Mouse (Mus musculus) brain, embryonic 18.5 days (tissue): ENCODE data around the gene Rwdd2a.
A peak's percentile ranks its signal among the peaks of the same experiment; 100 is the strongest.

Source experiments
- DNase-seq: peaks from one replicate; pipeline ENCODE4 v3.0.0-alpha.2; 2012; ENCODE audit warnings: low read depth, low spot score

Rwdd2a gene

DNA sequence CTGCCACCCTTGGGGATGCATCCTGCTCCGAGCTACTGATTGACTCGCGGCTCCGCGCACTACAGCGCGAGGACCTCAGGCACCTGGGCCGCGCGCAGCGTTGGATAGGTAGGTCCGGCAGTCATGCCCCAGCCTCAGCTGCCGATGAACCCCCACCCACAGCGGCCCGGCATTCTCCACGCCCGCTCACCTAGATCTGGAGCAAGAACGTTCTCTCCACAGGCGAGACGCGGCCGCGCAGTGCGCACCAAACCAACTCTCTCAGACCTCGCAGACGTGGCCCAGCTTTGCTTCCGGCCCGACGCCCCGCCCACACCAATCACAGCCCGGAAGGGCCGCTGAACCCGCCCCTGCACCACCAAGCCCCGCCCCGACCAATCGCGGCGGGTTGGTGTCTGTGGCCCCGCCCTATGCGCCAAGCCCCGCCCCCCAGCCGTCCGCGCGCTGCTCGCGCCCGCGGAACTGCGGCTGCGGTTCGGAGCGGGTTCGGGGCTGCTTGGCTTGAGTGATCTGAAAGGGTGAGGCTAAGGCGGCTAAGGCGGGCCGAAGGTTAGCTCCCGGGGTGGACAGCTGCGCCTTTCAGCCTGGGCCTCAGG is at the start of gene Rwdd2a, which contains the start of gene Pgm3:
Rwdd2a (plus strand) TSS at position 452 of the 596 bp plus-strand sequence.
Pgm3 (minus strand) TSS at position 303 of the 596 bp plus-strand sequence.
- DNase-seq, result peak; percentile 89

DNA sequence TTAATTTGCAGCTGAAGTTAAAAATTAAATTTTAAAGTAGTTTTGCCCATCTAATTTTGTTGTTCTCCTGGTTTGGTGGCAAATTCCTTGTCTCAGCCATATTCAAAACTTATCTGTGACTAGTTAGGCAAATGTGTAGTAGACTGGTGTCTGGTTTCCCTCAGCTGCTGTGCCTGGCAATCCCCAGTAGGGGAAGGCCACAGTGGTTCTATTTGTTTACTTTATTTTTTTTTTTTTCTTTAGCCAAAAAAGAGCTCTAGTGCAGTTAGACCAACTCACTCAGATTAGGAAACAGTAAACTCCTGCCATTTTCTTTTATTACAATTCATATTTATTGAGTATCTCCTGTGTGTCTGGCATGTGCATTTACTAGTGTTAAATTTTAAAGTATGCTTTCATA is 49.5 kb upstream of the Rwdd2a start:
- no peak for DNase-seq

DNA sequence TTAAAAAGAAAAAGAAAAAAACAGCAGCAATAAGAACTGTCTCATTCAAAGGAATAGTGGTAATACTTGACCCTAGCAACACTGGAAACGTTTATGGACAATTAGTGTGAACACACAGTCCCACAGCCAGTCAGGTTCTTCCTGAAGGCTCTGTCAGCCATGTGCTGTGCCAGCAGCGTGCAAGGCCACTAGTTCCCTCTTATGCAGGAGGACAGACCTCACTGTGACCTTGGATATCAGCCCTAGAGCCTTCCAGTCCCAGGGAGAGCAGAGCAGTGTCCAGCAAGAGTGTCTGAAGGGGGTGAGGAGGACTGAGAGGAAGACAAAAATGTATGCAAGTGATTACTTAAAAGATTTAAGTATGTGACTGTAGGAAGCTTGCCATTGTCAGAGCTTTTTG is 46.2 kb upstream of the Rwdd2a start:
- DNase-seq, result no peak

DNA sequence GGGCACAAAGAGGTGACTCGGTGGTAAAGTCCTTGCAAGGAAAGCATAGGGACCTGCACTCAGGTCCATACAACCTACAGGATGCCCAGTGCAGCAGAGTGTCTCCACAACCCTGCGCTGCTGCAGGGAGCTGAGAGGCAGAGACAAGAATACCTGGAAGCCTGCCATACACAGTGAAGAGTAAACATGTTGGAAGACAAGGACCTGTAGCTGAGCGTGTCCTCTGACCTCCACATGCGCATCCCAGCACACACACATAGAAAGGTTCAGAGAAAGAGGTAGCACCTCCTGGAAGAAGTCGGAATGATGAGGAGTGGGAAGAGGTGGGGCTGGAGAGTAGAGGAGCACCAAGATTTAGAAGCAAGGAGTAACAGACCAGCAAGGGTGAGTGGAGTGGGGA is 37.7 kb upstream of the Rwdd2a start:
- DNase-seq, result no peak

DNA sequence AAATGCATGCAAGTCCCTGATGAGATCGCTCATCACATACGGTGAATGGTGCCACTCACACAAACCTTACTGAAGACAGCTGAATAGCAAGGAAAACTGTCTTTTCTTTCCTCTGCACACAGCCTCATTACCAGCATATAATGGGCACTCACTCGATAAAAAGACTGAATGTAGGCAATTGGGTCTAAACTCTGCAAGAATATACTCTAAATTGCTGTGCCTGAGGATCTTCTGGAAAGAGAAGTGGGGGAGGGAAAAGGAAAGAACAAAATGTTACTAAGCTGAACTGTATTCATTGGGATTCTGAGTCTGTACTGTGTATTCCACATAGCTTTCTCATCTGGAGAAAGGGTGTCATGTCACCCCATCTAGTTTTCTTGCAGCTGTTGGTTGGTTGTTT is 28.3 kb upstream of the Rwdd2a start:
- no peak for DNase-seq

DNA sequence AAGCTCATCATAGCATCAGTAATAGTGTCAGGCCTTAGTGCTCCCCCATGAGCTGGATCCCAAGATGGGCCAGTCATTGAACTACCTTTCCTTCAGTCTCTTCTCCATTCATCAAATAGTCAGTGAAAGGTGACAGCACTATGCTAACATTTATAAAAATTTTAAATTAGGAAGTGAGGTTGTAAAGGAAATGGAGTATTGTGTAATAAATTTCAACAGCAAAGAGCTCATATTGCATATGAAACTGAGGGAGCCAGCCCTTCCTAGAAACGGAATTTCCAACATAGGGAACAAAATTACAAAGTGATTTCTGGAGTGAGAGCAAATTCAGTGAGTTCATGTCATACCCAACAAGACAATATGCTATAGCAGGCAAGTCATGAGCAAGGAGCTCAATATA is 27.2 kb upstream of the Rwdd2a start:
- no peak for DNase-seq

DNA sequence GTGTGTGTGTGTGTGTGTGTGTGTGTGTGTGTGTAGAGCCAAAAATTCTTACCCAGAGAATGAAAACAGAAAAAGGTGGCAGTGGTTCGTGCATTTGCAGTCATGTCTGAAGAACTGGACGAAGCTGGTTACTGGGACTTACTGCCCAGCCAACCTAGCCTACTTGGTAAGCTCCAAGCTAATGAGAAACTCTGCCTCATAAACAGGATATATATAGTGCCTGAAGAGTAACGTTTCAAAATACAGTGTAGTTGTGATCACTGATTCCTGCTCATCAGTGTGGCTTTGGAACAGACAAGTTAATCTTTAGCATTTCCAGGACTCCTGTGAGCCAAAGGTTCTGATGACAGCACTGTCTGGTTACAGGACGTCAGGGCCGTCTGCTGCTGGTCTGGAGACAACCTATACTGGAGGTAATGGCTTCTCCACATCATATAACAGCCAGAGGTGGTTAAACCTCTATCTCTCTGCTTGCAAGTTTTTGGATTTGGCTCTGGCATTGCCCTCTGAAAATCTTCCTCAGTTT is 22.1 kb upstream of the Rwdd2a start:
- no peak for DNase-seq

DNA sequence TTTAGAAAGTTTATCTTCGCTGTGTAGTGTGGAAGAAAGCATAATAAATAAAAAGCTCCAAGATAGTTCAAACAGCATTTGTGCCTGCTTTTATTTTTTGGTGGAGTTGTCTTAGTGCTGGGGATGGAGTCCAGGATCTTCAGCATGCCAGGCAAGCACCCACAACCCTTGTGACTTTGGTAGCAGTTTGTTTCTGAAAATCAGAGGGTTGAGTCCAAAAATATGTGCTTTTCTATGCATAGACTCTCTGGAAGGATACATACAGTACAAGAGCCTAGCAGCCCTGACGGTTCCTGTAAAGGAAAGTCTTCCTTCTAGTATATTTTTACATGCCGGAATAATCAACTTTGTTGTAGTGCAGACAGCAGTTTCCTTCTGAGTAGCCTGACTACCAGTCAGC is 21.1 kb upstream of the Rwdd2a start:
- DNase-seq, result no peak

DNA sequence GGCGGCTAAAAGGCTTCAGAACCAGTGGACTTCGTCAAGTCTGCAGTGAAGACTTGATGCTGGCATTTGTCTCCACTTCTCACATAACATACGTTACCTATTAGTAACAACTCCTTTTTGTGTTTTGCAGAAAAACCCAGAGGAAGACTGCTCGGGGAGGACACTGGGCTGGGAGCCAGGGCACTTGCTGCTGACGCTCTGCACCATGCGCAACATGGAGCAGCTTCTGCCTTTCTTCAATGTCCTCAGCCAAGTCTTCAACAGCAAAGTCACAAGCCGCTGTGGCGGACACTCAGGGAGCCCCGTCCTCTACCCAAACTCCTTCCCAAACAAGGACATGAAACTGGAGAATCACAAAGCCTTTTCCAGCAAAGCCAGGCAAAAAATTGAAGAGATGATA is 17.9 kb upstream of the Rwdd2a start:
- no peak for DNase-seq

DNA sequence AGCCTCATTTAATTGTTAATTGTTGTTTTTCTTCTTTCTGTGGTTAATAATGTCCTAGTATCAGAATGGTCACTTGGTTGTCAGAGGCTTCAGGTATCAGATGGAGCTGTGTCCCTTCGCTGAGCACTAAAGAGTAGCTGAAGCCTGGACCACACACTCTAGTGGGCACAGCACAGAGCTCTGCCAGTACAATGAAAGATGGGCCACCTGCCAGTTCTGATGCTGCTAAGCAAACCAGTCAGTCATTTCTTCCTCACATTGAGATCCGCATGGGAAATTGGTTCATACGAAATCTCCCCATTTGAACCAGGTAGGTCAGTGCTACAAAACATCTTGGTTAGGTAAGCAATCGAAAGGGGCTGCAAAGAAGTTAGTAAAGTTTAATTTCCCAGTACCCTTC is 17.1 kb upstream of the Rwdd2a start:
- DNase-seq, result no peak

DNA sequence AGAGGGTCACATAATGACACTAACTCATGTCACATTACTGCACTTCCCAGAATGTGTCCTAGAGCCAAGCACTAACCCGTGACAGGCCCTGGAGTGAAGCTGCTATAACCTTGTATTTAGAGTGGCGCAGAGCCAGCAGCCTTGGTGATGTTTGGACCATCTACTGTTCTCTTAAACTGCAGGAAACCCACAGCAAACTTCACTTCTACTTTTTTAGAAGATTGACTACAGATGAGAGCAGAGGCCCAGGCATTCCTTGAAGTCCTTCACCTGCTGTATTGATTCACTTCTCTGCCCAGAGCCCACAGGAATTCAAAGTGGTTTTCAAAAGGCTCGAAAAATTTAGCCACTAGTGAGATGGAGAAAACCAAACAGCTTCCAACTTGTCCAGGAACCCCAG is 11.2 kb upstream of the Rwdd2a start:
- DNase-seq, result no peak

DNA sequence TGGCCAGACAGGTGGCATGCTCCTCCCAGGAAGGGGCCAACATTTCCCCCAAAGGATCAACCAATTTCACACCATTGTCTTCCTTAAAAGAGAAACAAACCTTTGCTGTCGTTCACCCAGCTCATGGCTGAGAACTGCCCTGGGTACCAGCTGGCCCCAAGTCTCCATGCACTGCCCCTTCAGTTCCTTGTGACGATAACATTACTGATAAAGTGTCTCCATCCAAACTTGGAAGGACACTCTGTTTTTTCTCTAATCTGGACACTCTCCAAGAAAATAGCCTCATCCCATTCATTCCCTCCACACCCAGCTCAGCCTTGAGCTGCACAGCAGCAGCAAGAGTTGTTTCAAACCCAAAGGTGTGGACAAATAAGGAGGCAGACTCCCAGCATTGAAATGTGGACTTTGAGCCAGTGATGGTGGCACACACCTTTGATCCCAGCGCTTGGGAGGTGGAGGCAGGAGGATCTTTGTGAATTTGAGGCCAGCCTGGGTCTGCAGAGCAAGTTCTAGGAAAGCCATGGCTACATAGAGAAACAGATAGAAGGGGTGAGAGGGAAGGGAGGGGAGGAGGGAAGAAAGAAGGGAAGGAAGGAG is 2.4 kb upstream of the Rwdd2a start:
- DNase-seq, result no peak

DNA sequence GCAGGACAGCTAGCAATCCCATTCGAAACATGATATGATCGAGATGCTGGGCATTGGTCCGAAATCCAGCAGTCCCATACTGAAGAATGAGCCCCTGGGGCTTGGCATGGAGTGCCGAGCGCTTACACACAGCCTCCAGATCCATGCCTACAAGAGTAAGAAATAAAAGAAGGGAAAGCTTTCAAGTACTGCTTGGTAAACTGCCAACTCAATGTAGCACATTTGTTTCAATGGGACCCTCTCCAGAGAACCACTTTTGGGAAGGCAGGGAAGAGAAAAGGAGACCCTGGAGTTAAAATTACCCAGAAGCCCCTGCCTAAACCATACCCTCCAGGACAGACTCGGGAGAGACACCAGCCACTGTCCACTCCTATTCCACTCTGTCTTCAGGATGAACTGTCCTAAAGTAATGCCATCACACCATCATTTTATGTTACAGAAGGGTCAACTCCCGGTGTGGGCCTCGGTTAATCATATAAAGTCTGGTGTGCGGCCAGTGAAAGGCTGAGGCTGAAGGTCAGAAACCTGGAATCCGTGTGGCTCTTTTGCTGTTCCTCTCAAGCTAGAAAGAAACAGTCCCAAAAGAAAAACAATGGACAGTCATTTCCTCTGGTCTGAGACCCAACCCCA is 1.4 kb upstream of the Rwdd2a start:
- no peak for DNase-seq

DNA sequence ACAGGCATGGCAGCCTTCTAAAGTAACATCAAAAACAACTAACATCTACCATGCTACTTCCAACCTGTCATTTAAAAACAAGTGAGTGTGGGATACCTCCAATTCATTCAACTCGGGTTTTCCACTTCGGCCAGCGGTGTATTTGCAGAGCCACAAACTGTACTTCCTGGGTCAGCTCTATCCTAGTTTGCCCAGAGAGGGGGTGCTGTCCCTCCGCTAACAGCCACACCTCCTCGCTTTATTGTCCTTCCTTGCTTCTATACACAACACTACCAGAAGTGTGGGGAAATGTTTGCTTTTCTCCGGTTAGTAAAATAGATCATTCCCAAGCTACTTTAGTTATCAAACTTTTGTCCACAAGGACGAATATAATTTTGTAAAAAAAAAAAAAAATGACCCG is 845 bp upstream of the Rwdd2a start:
- DNase-seq, result no peak

DNA sequence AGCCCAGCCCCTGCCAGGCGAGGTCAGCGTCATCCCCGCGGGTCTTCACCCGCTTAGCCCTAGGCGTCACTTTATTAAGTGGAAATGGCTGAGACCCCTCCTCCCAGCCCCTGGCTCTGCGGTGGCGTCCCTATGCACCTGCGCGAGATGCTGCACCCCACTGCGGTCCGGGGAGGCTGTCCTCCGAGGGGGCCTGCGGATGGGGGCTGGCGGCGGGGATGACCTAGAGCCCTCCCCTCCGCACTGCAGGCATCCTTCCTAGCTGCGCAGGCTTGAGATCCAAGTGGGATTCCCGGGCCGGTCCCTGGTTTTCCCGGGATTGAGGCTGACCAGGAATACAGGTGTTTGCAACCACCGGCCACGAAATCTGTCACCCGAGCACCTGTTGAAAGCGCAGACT is 405 bp downstream of the Rwdd2a start:
- DNase-seq, result no peak

DNA sequence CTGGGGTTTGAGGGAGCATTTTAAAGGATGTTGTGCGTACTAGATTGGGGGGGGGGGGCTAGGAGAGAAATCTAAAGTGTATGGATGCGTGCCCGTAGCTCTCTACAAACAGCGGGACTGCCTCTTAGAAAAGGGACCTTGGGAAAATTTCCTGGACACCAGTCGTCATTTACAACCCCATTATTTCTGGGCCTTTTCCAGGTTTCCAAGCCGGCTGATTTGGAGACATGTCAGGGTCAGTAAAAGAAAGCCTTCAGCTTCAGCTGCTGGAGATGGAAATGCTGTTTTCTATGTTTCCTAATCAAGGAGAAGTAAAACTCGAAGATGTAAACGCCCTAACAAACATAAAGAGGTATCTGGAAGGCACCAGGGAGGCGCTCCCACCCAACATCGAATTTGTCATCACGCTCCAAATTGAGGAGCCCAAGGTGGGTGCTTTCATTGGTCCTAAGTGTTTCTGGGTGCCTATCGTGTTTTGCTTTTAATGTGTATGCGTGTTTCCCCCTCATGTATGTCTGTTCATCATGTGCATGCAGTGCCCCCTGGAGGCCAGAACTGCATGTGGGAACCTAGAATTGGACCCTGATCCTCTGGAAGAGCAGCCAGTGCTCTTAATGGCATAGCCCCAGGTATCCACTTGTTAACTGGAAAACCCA is 973 bp downstream of the Rwdd2a start:
- no peak for DNase-seq

DNA sequence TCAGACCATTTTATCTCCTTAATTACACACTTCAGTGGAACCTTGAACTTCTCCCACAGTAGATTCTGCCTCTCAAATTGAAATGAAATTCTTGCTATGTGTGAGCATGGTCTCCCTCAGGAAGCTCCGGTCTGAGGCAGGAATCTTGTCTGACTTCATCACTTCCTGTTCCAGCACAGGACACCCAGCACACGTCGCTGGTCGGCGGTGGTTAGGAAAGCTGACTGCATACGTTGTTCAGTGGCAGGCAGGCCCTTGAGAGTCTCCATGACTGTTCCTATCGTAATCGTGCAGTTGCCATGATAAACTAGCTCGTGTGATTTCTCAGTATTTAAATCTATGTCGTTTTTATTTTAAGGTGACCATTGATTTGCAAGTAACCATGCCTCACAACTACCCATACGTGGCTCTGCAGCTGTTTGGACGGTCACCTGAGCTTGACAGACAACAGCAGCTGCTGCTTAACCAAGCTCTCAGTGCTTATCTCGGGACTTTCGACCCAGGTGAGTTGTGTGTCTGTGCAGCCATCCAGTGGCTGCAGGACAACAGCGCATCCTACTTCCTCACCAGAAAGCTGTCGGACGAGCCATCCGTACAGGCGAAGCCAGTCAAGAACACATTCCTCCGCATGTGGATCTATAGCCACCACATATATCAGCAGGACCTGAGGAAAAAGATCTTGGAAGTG is 2.0 kb downstream of the Rwdd2a start:
- no peak for DNase-seq

DNA sequence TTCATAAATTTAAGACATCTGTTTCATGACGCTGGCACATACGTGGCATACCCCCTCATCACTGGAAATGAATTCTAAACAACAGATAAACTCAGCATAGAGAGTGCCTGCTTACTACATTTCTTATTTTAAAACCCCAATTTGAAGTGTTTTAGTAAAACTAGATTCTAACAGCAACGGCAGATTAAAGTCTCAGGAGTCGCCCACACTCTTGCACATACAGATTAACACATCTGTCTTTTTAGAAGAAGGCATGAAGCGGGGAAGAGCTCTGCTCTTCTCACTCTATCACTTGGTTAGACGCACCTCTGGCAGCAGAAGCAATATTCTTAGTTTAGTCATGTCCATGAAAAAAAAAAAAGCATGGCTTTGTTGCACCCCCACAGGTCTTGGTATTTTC is 3.4 kb downstream of the Rwdd2a start:
- no peak for DNase-seq

DNA sequence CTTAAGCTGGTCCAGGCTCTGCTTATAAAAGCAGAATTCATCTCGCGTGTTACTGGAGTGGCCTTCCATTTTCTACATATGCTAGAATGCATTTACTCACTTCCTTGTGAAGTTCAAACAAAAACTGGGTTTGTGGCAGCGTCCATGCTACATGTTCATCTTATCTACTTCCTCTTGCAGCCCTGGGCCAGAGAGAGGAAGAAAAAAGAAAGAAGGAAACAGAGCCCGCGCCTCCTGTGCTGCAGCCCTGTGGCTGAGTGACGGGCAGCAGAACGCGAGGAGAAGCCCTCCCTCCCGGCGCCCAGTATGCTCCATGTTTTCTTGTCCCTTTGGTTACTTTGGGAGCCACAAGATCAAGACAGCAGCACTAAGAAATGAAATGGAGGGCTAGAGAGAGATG is 7.9 kb downstream of the Rwdd2a start:
- DNase-seq, result no peak

DNA sequence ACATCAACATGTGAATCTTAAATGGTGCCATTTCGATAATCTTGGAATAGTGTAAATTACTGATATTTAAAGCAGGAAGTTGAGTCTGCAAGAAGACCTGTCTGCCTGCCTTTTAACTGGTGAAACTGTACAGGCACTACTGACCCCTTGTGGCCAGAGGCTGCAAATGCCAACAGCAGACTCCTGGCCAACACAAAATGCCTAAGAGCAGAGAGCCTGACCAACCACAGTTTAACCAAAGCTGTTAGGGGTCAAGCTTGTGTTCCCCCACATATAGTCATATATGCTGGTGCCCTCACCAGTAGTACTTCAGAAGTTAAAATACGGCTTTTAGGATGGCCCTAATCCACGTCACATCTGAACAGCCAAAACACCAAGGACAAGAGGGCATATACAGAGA is 11.9 kb downstream of the Rwdd2a start:
- DNase-seq, result no peak

DNA sequence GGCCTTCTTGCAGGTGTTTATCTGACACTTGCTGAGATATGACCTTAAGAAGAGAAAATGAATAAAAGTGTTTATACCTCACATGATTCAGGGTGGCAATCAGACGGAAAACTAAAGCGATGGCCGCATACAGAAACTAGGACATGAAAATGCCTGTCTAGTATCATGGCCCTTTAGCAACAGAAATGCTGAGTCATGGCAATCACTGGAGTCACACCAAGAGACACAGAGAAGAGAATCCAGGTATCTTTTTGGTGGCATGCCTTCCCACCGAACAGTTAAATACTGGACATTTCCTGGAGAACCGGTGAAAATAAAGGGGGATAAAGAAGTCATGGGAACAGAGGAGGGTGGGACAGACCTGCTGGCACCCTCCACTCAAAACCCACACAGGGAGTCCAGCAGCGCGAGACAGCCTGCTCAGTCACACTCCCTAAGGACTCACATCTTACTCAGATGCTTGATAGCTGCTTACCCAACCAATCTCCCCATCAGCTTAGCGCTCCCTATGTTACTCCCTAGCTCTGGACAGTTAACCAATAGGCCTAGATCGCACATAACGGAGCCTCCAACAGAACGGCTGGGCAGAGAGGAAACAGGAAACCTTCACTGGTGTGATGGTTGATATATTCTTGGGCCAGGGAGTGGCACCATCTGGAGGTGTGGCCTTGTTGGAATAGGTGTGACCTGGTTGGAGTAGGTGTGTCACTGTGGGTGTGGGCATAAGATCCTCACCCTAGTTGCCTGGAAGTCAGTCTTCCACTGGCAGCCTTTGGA is 15.4 kb downstream of the Rwdd2a start:
- DNase-seq, result no peak
